Mouse (Mus musculus): Measurements from ENCODE around the gene Afmid. TPM values are rescaled to one million over a fixed set of nuclear protein-coding genes. Genes with fewer than 3 reads are reported as not detected.

Afmid gene
- polyA plus RNA-seq, 1 experiment from 2014 or later = 15.1 TPM

- Histone ChIP-seq H3K4me1 (replicated peaks) (peaks cover 30% of the 10 kb centered on the region), H3K9ac (no peak overlapping the region), H3K27ac (no peak overlapping the region), H3K9me3 (replicated peaks) (no peaks in the 10 kb centered on the region), H3K27me3 (no peaks in the 10 kb centered on the region), H3K4me3 (no peak overlapping the region), H3K36me3 (no peaks in the 10 kb centered on the region), H3K4me2 (peak overlapping the region; percentile 99)
- WGBS = 58% methylated on average over 12 of the region's 12 CpGs
- no peak for ATAC-seq (replicated peaks; ENCODE audit: insufficient number of reproducible peaks, insufficient read depth, low FRiP score, low read depth)
These were observed 46.3 kb downstream of the Afmid start for GRCm38 (mm10) chr11:117871911-117872584.

GRCm38 (mm10) chr11:117872861-117873608 is 47.3 kb downstream of the Afmid start, which contains the start of gene Tha1:
Gene Tha1, minus strand, starts transcription at chr11:117873481.
- WGBS = 1% methylated on average over 51 of the region's 51 CpGs
- Histone ChIP-seq H3K4me2 (peak within 1 kb of the TSS; percentile 99), H3K9me3 (replicated peaks) (no peaks in the 10 kb centered on the region), H3K27ac (peak within 1 kb of the TSS; percentile 76), H3K4me1 (replicated peaks) (peaks cover 37% of the 10 kb centered on the region), H3K27me3 (no peaks in the 10 kb centered on the region), H3K9ac (peak within 1 kb of the TSS; percentile 80), H3K4me3 (peak within 1 kb of the TSS; percentile 88), H3K36me3 (no peaks in the 10 kb centered on the region)
- peak; percentile 77 for ATAC-seq (replicated peaks; ENCODE audit: insufficient number of reproducible peaks, insufficient read depth, low FRiP score, low read depth)

- Histone ChIP-seq H3K4me1 (replicated peaks) (peaks cover 49% of the 10 kb centered on the region), H3K36me3 (no peaks in the 10 kb centered on the region), H3K4me2 (no peak overlapping the region), H3K9ac (no peak overlapping the region), H3K4me3 (no peak overlapping the region), H3K9me3 (replicated peaks) (no peaks in the 10 kb centered on the region), H3K27ac (no peak overlapping the region), H3K27me3 (no peaks in the 10 kb centered on the region)
- 64% methylated on average over 4 of the region's 4 CpGs for WGBS
- no peak for ATAC-seq (replicated peaks; ENCODE audit: insufficient number of reproducible peaks, insufficient read depth, low FRiP score, low read depth)
These were observed 48.7 kb downstream of the Afmid start for GRCm38 (mm10) chr11:117874419-117874818.

GRCm38 (mm10) chr11:117875681-117876080 is 50.0 kb downstream of the Afmid start:
- H3K4me1 ChIP-seq (replicated peaks) = peaks cover 48% of the 10 kb centered on the region
- no peak overlapping the region for H3K4me2 ChIP-seq
- H3K9ac ChIP-seq = no peak overlapping the region
- no peak overlapping the region for H3K4me3 ChIP-seq
- 11% methylated on average over 6 of the region's 6 CpGs for WGBS
- no peaks in the 10 kb centered on the region for H3K36me3 ChIP-seq
- ATAC-seq (replicated peaks; ENCODE audit: insufficient number of reproducible peaks, insufficient read depth, low FRiP score, low read depth) = no peak
- peak overlapping the region; percentile 54; the same call in 1 of the 2 replicates for H3K27ac ChIP-seq
- no peaks in the 10 kb centered on the region; the same call in 1 of the 2 replicates for H3K27me3 ChIP-seq
- H3K9me3 ChIP-seq (replicated peaks) = no peaks in the 10 kb centered on the region

GRCm38 (mm10) chr11:117877917-117878745 is 52.4 kb downstream of the Afmid start:
- 12% methylated on average over 13 of the region's 13 CpGs for WGBS
- Histone ChIP-seq H3K4me1 (replicated peaks) (peaks cover 60% of the 10 kb centered on the region), H3K9ac (peak overlapping the region; percentile 36; the same call in 1 of the 2 replicates), H3K4me2 (peak overlapping the region; percentile 62), H3K36me3 (no peaks in the 10 kb centered on the region), H3K9me3 (replicated peaks) (no peaks in the 10 kb centered on the region), H3K27ac (peak overlapping the region; percentile 81), H3K4me3 (peak overlapping the region; percentile 24), H3K27me3 (no peaks in the 10 kb centered on the region; the same call in 1 of the 2 replicates)
- ATAC-seq (replicated peaks; ENCODE audit: insufficient number of reproducible peaks, insufficient read depth, low FRiP score, low read depth) = peak; percentile 59

- peak overlapping the region; percentile 36; the same call in 1 of the 2 replicates for H3K9ac ChIP-seq
- no peak for ATAC-seq (replicated peaks; ENCODE audit: insufficient number of reproducible peaks, insufficient read depth, low FRiP score, low read depth)
- 41% methylated on average over 8 of the region's 8 CpGs for WGBS
These were observed 53.2 kb downstream of the Afmid start for GRCm38 (mm10) chr11:117878892-117879291.

GRCm38 (mm10) chr11:117879676-117880075 is 54.0 kb downstream of the Afmid start:
- Histone ChIP-seq H3K4me2 (no peak overlapping the region), H3K27ac (no peak overlapping the region), H3K27me3 (no peaks in the 10 kb centered on the region; the same call in 1 of the 2 replicates), H3K4me3 (no peak overlapping the region), H3K9ac (no peak overlapping the region), H3K36me3 (no peaks in the 10 kb centered on the region), H3K4me1 (replicated peaks) (peaks cover 56% of the 10 kb centered on the region), H3K9me3 (replicated peaks) (no peaks in the 10 kb centered on the region)
- no peak for ATAC-seq (replicated peaks; ENCODE audit: insufficient number of reproducible peaks, insufficient read depth, low FRiP score, low read depth)
- 78% methylated on average over 6 of the region's 6 CpGs for WGBS

More at GRCm38 (mm10) chr11:117878892-117879291, 53.2 kb downstream of the Afmid start:
- peak overlapping the region; percentile 24; the same call in 1 of the 2 replicates for H3K4me3 ChIP-seq
- no peaks in the 10 kb centered on the region; the same call in 1 of the 2 replicates for H3K27me3 ChIP-seq
- no peaks in the 10 kb centered on the region for H3K36me3 ChIP-seq
- peaks cover 56% of the 10 kb centered on the region for H3K4me1 ChIP-seq (replicated peaks)
- H3K27ac ChIP-seq = peak overlapping the region; percentile 81
- peak overlapping the region; percentile 62 for H3K4me2 ChIP-seq
- no peaks in the 10 kb centered on the region for H3K9me3 ChIP-seq (replicated peaks)

- no peaks in the 10 kb centered on the region for H3K9me3 ChIP-seq (replicated peaks)
- H3K4me2 ChIP-seq = no peak overlapping the region
- no peak overlapping the region for H3K4me3 ChIP-seq
- H3K27ac ChIP-seq = no peak overlapping the region
- H3K9ac ChIP-seq = no peak overlapping the region
- no peaks in the 10 kb centered on the region; the same call in 1 of the 2 replicates for H3K27me3 ChIP-seq
- H3K36me3 ChIP-seq = no peaks in the 10 kb centered on the region
- no peak for ATAC-seq (replicated peaks; ENCODE audit: insufficient number of reproducible peaks, insufficient read depth, low FRiP score, low read depth)
- 80% methylated on average over 9 of the region's 9 CpGs for WGBS
- H3K4me1 ChIP-seq (replicated peaks) = peaks cover 49% of the 10 kb centered on the region
These were observed 54.7 kb downstream of the Afmid start for GRCm38 (mm10) chr11:117880336-117880976.

GRCm38 (mm10) chr11:117880977-117881358 is 55.2 kb downstream of the Afmid start:
- Histone ChIP-seq H3K36me3 (no peaks in the 10 kb centered on the region), H3K4me1 (replicated peaks) (peaks cover 46% of the 10 kb centered on the region), H3K4me3 (no peak overlapping the region), H3K27me3 (no peaks in the 10 kb centered on the region; the same call in 1 of the 2 replicates), H3K4me2 (no peak overlapping the region), H3K27ac (0 out of 2 replicates have a peak overlapping the region, but pooled peaks have one; percentile 50), H3K9ac (no peak overlapping the region), H3K9me3 (replicated peaks) (no peaks in the 10 kb centered on the region)
- no peak for ATAC-seq (replicated peaks; ENCODE audit: insufficient number of reproducible peaks, insufficient read depth, low FRiP score, low read depth)
- 67% methylated on average over 6 of the region's 6 CpGs for WGBS

GRCm38 (mm10) chr11:117881787-117882186 is 56.1 kb downstream of the Afmid start:
- Histone ChIP-seq H3K9ac (no peak overlapping the region), H3K27me3 (no peaks in the 10 kb centered on the region; the same call in 1 of the 2 replicates), H3K27ac (peak overlapping the region; percentile 50), H3K4me3 (no peak overlapping the region), H3K9me3 (replicated peaks) (no peaks in the 10 kb centered on the region), H3K36me3 (no peaks in the 10 kb centered on the region), H3K4me2 (no peak overlapping the region), H3K4me1 (replicated peaks) (peaks cover 45% of the 10 kb centered on the region)
- 18% methylated on average over 8 of the region's 8 CpGs for WGBS
- ATAC-seq (replicated peaks; ENCODE audit: insufficient number of reproducible peaks, insufficient read depth, low FRiP score, low read depth) = no peak

Data from heart, embryonic 15.5 days (tissue).